Mouse (Mus musculus): ENCODE results near the gene Fto. TPM values are rescaled to one million over a fixed set of nuclear protein-coding genes. Genes with fewer than 3 reads are reported as not detected.

The Fto gene
- polyA plus RNA-seq (2012; rRNA removed), result 111 and 144 TPM in 2 replicates

DNA sequence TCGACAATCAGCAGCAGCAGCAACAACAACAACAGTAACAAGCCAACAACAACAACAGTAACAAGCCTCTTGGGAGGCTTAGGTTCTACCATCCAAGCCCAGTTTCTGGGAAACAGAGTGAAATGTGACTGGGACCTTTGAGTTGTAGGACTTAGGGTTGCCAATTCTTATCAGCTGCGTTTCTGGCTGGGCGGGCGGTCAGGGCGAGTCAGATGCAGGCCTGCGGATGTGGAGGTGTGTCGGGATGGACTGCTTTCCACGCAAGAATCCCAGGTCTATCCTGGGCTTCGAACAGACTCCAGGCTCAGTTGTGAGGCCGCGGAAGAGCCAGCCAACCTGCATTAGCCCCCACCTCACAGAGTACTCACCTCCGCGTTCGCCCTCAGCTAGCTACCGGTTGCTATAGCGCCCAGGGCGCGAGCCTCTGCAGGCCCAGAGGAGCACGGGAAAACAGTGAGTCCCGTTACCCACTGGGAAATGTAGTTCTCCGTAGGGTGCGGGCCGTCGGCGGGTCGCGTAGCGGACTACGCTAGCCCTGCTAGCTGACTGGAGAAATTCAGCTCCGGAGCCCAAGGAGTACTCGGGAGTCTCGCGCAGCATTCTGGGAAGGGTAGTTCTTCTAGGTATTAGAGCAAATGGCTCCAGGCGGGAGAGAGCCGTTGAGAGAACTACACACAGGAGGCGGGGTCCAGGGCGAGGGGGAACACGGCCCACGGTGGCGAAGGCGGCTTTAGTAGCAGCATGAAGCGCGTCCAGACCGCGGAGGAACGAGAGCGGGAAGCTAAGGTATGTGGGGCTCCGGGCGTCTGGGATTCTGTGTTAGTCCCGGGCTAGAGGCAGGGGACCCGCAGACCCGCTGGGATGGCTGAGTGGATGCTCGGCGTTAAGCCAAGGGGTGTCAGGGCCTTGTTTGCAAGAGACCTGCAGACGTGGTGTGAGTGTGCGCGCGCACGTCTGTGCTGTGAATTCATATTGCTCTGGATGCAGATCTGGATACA lies at the start of gene Fto, which contains the start of gene Rpgrip1l:
Gene Fto (plus strand): TSS at position 691 of the 998 bp plus-strand sequence.
Gene Rpgrip1l (minus strand): TSS at position 428 of the 998 bp plus-strand sequence.
- TF ChIP-seq CTCF (IDR thresholded peaks at IDR 0.05; ENCODE audit: borderline replicate concordance, extremely low read depth, insufficient read depth, insufficient read length) (no peak), POLR2A (IDR thresholded peaks at IDR 0.05; ENCODE audit: borderline replicate concordance, extremely low read depth, insufficient read depth, insufficient read length, poor library complexity, severe bottlenecking) (no peak)

DNA sequence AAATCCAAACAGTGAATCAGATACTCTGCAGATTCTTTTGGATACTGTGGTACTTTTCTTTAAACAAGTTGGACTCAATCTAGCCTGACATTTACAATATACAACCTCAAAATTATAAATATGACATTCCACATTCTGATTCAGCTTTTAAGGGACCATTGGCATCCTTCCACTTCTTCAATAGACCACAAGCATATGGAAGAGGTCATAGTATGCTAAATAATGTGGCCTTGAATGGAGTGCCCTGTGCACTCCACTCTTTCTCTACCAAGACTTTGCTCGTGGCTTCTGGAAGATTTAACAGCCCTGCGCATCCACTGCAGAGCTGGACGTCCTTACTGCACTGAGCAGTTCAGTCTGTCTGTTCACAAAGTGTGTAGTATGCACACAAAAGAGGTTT lies 49.4 kb upstream of the Fto start:
- no peak for DNase-seq (ENCODE audit: low read depth)
- TF ChIP-seq CTCF (IDR thresholded peaks at IDR 0.05; ENCODE audit: borderline replicate concordance, extremely low read depth, insufficient read depth, insufficient read length) (no peak), POLR2A (IDR thresholded peaks at IDR 0.05; ENCODE audit: borderline replicate concordance, extremely low read depth, insufficient read depth, insufficient read length, poor library complexity, severe bottlenecking) (no peak)

More for the DNA sequence above, at the start of gene Fto, which contains the start of gene Rpgrip1l:
- DNase-seq (ENCODE audit: low read depth), result peak; percentile 100

DNA sequence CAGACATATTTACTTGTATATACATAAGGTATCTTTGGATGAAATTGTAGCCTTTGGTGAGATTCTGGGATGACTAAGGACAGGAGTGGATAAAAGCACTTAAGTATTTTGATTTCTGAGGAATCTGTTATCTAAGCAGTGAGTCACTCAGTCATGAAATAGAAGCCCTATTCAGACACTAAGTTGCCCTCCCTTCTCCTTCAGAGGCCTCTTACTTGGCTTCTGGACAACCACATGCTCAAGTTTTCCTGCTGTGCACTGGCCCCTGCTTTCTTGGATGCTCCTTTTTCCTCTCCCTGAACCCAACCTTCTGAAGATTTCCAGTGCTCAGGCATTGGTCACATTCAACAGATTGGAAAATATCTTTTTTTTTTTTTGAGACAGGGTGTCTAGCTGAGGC lies 48.8 kb upstream of the Fto start:
- TF ChIP-seq POLR2A (IDR thresholded peaks at IDR 0.05; ENCODE audit: borderline replicate concordance, extremely low read depth, insufficient read depth, insufficient read length, poor library complexity, severe bottlenecking) (no peak), CTCF (IDR thresholded peaks at IDR 0.05; ENCODE audit: borderline replicate concordance, extremely low read depth, insufficient read depth, insufficient read length) (no peak)
- DNase-seq (ENCODE audit: low read depth), result no peak

DNA sequence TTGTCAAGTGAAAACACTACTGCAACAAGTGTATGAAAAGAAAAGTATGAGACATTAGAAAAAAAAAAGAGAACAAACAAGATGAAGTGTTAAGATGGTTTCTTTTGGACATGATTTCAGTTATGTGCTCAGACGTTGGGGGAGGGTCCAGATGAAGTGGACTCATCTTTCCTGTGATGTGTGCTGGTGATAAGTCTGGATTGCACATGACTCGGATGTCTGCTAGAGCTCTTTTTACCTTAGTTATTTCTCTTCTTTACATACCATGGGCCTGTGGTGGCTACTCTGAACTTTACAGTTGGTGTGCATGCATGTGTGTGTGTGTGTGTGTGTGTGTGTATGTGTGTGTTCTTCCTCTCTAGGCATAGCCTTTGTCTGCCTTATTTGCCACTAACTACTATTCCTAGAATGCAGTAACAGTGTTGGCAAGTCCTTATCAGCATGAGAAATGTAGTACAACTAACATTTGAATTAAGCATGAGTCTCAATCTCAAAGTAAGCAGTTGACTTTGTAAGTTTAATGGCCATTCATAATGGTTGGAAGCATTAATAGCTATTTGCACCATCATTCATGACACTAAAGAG lies 43.9 kb upstream of the Fto start:
- DNase-seq (ENCODE audit: low read depth), result no peak

GRCm38 (mm10) chr8:91273493-91273892 lies 39.8 kb upstream of the Fto start:
- TF ChIP-seq POLR2A (IDR thresholded peaks at IDR 0.05; ENCODE audit: borderline replicate concordance, extremely low read depth, insufficient read depth, insufficient read length, poor library complexity, severe bottlenecking) (no peak), CTCF (IDR thresholded peaks at IDR 0.05; ENCODE audit: borderline replicate concordance, extremely low read depth, insufficient read depth, insufficient read length) (no peak)
- no peak for DNase-seq (ENCODE audit: low read depth)

More for the DNA sequence above, 43.9 kb upstream of the Fto start:
- TF ChIP-seq CTCF (IDR thresholded peaks at IDR 0.05; ENCODE audit: borderline replicate concordance, extremely low read depth, insufficient read depth, insufficient read length) (no peak), POLR2A (IDR thresholded peaks at IDR 0.05; ENCODE audit: borderline replicate concordance, extremely low read depth, insufficient read depth, insufficient read length, poor library complexity, severe bottlenecking) (no peak)

DNA sequence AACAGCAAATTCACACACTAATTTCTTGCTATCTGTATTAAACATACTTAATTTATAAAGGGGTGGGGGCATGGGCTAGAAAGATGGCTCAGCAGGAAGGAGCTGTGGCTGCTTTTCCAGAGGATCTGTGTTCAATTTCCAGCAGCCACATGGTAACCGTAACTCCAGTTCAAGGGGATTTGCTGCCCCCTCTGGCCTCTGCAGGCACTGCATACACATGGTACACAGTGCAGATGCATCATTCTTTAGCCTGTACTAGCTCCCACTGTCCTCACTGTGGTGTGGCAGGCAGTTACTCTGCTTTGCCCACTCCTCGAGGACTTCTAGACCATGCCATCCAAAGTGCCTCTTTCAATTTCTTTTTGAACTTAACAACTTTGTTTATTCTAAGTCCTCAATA lies 37.0 kb upstream of the Fto start:
- DNase-seq (ENCODE audit: low read depth), result no peak
- TF ChIP-seq CTCF (IDR thresholded peaks at IDR 0.05; ENCODE audit: borderline replicate concordance, extremely low read depth, insufficient read depth, insufficient read length), result peak; percentile 30; the same call in 1 of the 2 replicates
- no peak for TF ChIP-seq POLR2A (IDR thresholded peaks at IDR 0.05; ENCODE audit: borderline replicate concordance, extremely low read depth, insufficient read depth, insufficient read length, poor library complexity, severe bottlenecking)

GRCm38 (mm10) chr8:91278060-91278459 lies 35.3 kb upstream of the Fto start:
- no peak for TF ChIP-seq CTCF (IDR thresholded peaks at IDR 0.05; ENCODE audit: borderline replicate concordance, extremely low read depth, insufficient read depth, insufficient read length)
- TF ChIP-seq POLR2A (IDR thresholded peaks at IDR 0.05; ENCODE audit: borderline replicate concordance, extremely low read depth, insufficient read depth, insufficient read length, poor library complexity, severe bottlenecking), result no peak
- peak; percentile 41 for DNase-seq (ENCODE audit: low read depth)

DNA sequence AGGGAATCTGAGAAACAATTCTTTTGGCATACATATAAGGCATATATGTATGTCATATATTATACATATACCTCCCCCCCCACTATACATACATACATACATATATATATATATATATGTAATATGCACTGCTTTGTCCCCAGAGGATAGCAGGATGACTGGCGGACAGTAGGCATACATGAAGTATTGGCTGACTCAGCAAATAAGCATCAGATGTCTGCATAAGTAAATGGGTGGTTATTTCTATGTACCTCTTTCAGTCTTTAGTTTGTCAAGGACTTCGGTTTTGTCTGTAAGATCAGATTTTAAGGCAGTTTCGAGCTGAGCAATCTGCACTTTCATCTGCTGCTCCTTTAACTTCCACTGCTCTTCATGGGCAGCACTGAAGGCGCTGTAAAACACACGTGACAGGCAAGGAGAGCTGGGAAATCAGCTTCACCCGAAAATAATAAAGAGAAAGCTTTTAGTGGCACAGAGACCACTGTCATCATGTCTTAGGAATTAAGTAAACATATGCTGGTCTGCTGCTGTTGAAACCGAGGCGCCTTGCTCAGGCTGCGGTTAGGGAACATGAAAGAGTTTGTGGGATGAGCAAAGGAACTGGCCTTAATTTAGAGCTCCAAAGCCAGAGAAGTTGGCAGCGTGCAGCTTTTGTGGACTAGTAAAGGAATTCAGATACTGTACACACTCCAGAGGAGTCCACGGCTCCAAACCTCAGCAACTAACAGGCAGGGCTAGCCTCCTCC lies 32.7 kb upstream of the Fto start:
- DNase-seq (ENCODE audit: low read depth), result no peak
- no peak for TF ChIP-seq POLR2A (IDR thresholded peaks at IDR 0.05; ENCODE audit: borderline replicate concordance, extremely low read depth, insufficient read depth, insufficient read length, poor library complexity, severe bottlenecking)

GRCm38 (mm10) chr8:91281545-91281944 lies 31.8 kb upstream of the Fto start:
- no peak for DNase-seq (ENCODE audit: low read depth)
- TF ChIP-seq CTCF (IDR thresholded peaks at IDR 0.05; ENCODE audit: borderline replicate concordance, extremely low read depth, insufficient read depth, insufficient read length) (no peak), POLR2A (IDR thresholded peaks at IDR 0.05; ENCODE audit: borderline replicate concordance, extremely low read depth, insufficient read depth, insufficient read length, poor library complexity, severe bottlenecking) (no peak)

DNA sequence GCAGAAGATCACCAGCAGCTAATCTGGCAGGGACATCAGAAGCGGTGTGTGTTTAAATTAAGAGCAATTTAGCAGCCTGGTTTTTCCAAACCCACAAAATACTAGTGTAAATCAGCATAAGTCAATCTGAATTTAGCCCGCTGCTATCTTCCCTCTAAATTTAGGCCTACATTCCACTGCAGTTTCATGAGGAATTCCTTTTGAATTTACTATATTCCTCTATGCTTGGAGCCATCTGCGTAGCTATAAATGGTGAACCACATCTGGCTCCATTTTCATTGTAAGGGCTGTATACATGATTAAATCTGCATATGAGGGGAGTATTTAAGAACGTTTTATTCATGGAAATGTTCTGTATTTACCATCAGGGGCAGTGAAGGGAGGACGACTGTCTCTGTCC lies 30.7 kb upstream of the Fto start:
- peak; percentile 27 for DNase-seq (ENCODE audit: low read depth)
- TF ChIP-seq CTCF (IDR thresholded peaks at IDR 0.05; ENCODE audit: borderline replicate concordance, extremely low read depth, insufficient read depth, insufficient read length) (no peak), POLR2A (IDR thresholded peaks at IDR 0.05; ENCODE audit: borderline replicate concordance, extremely low read depth, insufficient read depth, insufficient read length, poor library complexity, severe bottlenecking) (no peak)

GRCm38 (mm10) chr8:91283815-91284214 lies 29.5 kb upstream of the Fto start:
- TF ChIP-seq CTCF (IDR thresholded peaks at IDR 0.05; ENCODE audit: borderline replicate concordance, extremely low read depth, insufficient read depth, insufficient read length) (no peak), POLR2A (IDR thresholded peaks at IDR 0.05; ENCODE audit: borderline replicate concordance, extremely low read depth, insufficient read depth, insufficient read length, poor library complexity, severe bottlenecking) (no peak)
- peak; percentile 47 for DNase-seq (ENCODE audit: low read depth)

All from brain, embryonic 14.5 days (tissue).